Comparison of ENCODE assay signal across 17 mouse cellular contexts in the genomic region with DNA sequence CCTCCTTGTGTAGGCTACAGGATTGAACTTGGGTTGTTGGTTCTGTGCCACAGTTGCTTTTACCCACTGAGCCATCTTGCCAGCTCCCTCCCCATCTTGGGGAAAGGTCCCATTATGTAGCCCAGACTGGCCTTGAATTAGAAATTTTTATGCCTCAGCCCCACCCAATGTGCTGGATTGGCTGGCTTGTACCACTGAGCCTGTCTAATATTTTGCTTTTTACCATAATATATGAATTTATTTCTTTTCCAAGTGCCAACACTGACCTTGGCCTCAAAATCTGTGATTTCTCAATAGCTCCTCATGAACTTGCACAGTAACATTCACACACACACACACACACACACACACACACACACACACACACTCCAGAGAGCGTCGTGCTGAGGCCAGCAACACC. TPM values are rescaled to one million over a fixed set of nuclear protein-coding genes. Genes with fewer than 3 reads are reported as not detected.
DNase-seq lines count a peak whose midpoint lies in the region; ATAC-seq and TF ChIP-seq lines count a peak whose summit lies in the region.
"Had no signal": no experiment of that assay in that cellular context is flagged by ENCODE, and none has a peak within 500 bp of the region (broad histone marks: within the 10 kb centered on the region; RNA-seq: fewer than 3 reads in every experiment).

No protein-coding gene starts in this region.

- H3K4me2 ChIP-seq in heart, embryonic 15.5 days = no peak overlapping the region
- no peak overlapping the region for H3K4me2 ChIP-seq in liver, postnatal 0 days (ENCODE audit: low read depth, low read length)
- no peak overlapping the region for H3K4me2 ChIP-seq in stomach, embryonic 16.5 days (ENCODE audit: low read depth, low read length)
- H3K4me2 ChIP-seq: forebrain, embryonic 13.5 days; limb, embryonic 13.5 days; midbrain, embryonic 12.5 days had no signal

- no peak for ATAC-seq in heart, embryonic 15.5 days (replicated peaks; ENCODE audit: insufficient number of reproducible peaks, insufficient read depth, low FRiP score, low read depth)
- ATAC-seq in liver, postnatal 0 days = peak; percentile 15; the same call in 1 of the 2 replicates
- no peak for ATAC-seq in stomach, embryonic 16.5 days (ENCODE audit: insufficient read depth, low FRiP score)
- ATAC-seq: forebrain, embryonic 13.5 days; hindbrain, postnatal 0 days had no signal

- H3K4me1 ChIP-seq in heart, embryonic 15.5 days (replicated peaks) = peaks cover 40% of the 10 kb centered on the region
- peaks cover 28% of the 10 kb centered on the region for H3K4me1 ChIP-seq in liver, postnatal 0 days (ENCODE audit: insufficient read depth)
- peaks cover 14% of the 10 kb centered on the region for H3K4me1 ChIP-seq in stomach, embryonic 16.5 days (ENCODE audit: control insufficient read depth, insufficient read depth, low read length)
- H3K4me1 ChIP-seq: midbrain, embryonic 12.5 days had no signal

- TF ChIP-seq EP300 in liver, postnatal 0 days (IDR thresholded peaks at IDR 0.05; ENCODE audit: low read depth) = no peak

- DNase-seq in heart, postnatal 10 days = no peak
- no peak for DNase-seq in liver, postnatal 0 days
- DNase-seq in liver (no peak), adipocyte (ENCODE audit: low spot score) (peak; percentile 97)
- no peak for DNase-seq in spleen, postnatal 4 days (ENCODE audit: low spot score in 2 of 2)
- DNase-seq: cerebellum, adult 18-20 months; heart, postnatal 4 days; spleen, adult 18-20 months had no signal

- H3K4me3 ChIP-seq in heart, embryonic 15.5 days = no peak overlapping the region
- no peak overlapping the region for H3K4me3 ChIP-seq in liver, postnatal 0 days (ENCODE audit: low read depth, low read length)
- H3K4me3 ChIP-seq in stomach, embryonic 16.5 days (replicated peaks; ENCODE audit: low read length) = no peak overlapping the region
- H3K4me3 ChIP-seq: forebrain, embryonic 13.5 days; layer of hippocampus, adult 2 months; left cerebral cortex, adult 2 months; limb, embryonic 13.5 days; midbrain, embryonic 12.5 days; myocyte had no signal

- TF ChIP-seq CTCF in liver, postnatal 0 days (IDR thresholded peaks at IDR 0.05; ENCODE audit: low read depth) = no peak

- no peaks in the 10 kb centered on the region for H3K27me3 ChIP-seq in heart, embryonic 15.5 days
- no peaks in the 10 kb centered on the region for H3K27me3 ChIP-seq in liver, postnatal 0 days (ENCODE audit: insufficient read depth, low read length)
- no peaks in the 10 kb centered on the region for H3K27me3 ChIP-seq in stomach, embryonic 16.5 days (ENCODE audit: control insufficient read depth, insufficient read depth, low read length)
- H3K27me3 ChIP-seq: forebrain, embryonic 13.5 days; limb, embryonic 13.5 days; midbrain, embryonic 12.5 days had no signal

- no peaks in the 10 kb centered on the region for H3K9me3 ChIP-seq in heart, embryonic 15.5 days (replicated peaks)
- H3K9me3 ChIP-seq in liver, postnatal 0 days (ENCODE audit: low read length) = no peaks in the 10 kb centered on the region
- H3K9me3 ChIP-seq in stomach, embryonic 16.5 days (replicated peaks; ENCODE audit: control insufficient read depth, low read length) = no peaks in the 10 kb centered on the region
- H3K9me3 ChIP-seq: forebrain, embryonic 13.5 days; limb, embryonic 13.5 days; midbrain, embryonic 12.5 days had no signal

- WGBS in heart, embryonic 15.5 days = 61% methylated on average over 2 of the region's 2 CpGs
- WGBS in liver, postnatal 0 days (ENCODE audit: insufficient replicate concordance) = 67% methylated on average over 2 of the region's 2 CpGs
- 50% methylated on average over 2 of the region's 2 CpGs for WGBS in stomach, embryonic 16.5 days

- intact Hi-C loops in heart, postnatal 10 days (cut with DNase I) = no loop called here

- H3K36me3 ChIP-seq in heart, embryonic 15.5 days = peaks cover 53% of the 10 kb centered on the region
- H3K36me3 ChIP-seq in liver, postnatal 0 days (replicated peaks; ENCODE audit: insufficient read depth, low read length) = peaks cover 47% of the 10 kb centered on the region
- H3K36me3 ChIP-seq in stomach, embryonic 16.5 days (ENCODE audit: control insufficient read depth, insufficient read depth, low read length) = 0 out of 2 replicates have a peak, but pooled peaks cover 15% of the 10 kb centered on the region

- H3K27ac ChIP-seq in heart, embryonic 15.5 days = peak overlapping the region; percentile 17; the same call in 1 of the 2 replicates
- peak overlapping the region; percentile 77 for H3K27ac ChIP-seq in liver, postnatal 0 days (ENCODE audit: low read depth)
- H3K27ac ChIP-seq in stomach, embryonic 16.5 days (ENCODE audit: low read length) = peak overlapping the region; percentile 42
- H3K27ac ChIP-seq: forebrain, embryonic 13.5 days; hindbrain, postnatal 0 days; limb, embryonic 13.5 days; midbrain, embryonic 12.5 days had no signal

- no peak overlapping the region for H3K9ac ChIP-seq in heart, embryonic 15.5 days
- H3K9ac ChIP-seq in liver, postnatal 0 days (replicated peaks) = no peak overlapping the region; the same call in 1 of the 2 replicates
- no peak overlapping the region for H3K9ac ChIP-seq in stomach, embryonic 16.5 days (ENCODE audit: low read length)
- H3K9ac ChIP-seq: forebrain, embryonic 13.5 days; limb, embryonic 13.5 days had no signal

RNA-seq across cellular contexts. Expression of gene Dot1l, which starts 10.7 kb away (rescaled TPM):
- 16.1 and 22.4 TPM in 2 replicates for polyA plus RNA-seq in heart, embryonic 15.5 days (2015; fragmentation: Nextera tagmentation; extraction: Ambion mirVana)
- 10 to 100 TPM; 66.3 to 67.6 TPM for total RNA-seq in heart, postnatal 10 days (2021)
- polyA plus RNA-seq in liver, postnatal 0 days (2015; fragmentation: Nextera tagmentation; extraction: Ambion mirVana) = 4.6 TPM in 2 replicates
- polyA plus RNA-seq in stomach, embryonic 16.5 days (2015; fragmentation: Nextera tagmentation; extraction: Ambion mirVana) = 11.8 and 13.9 TPM in 2 replicates

RNA-seq across cellular contexts. Expression of gene Ap3d1, which starts 23.7 kb away (rescaled TPM):
- polyA plus RNA-seq in heart, embryonic 15.5 days (2015; fragmentation: Nextera tagmentation; extraction: Ambion mirVana) = 45.0 and 51.4 TPM in 2 replicates
- 10 to 100 TPM; 47.6 to 52.5 TPM for total RNA-seq in heart, postnatal 10 days (2021)
- polyA plus RNA-seq in liver, postnatal 0 days (2015; fragmentation: Nextera tagmentation; extraction: Ambion mirVana) = 16.4 and 19.0 TPM in 2 replicates
- 62.5 and 66.3 TPM in 2 replicates for polyA plus RNA-seq in stomach, embryonic 16.5 days (2015; fragmentation: Nextera tagmentation; extraction: Ambion mirVana)

RNA-seq across cellular contexts. Expression of gene Sf3a2, which starts 32.3 kb away (rescaled TPM):
- 38.3 and 48.3 TPM in 2 replicates for polyA plus RNA-seq in heart, embryonic 15.5 days (2015; fragmentation: Nextera tagmentation; extraction: Ambion mirVana)
- 10 to 100 TPM; 36.8 to 41.4 TPM for total RNA-seq in heart, postnatal 10 days (2021)
- 20.9 and 22.2 TPM in 2 replicates for polyA plus RNA-seq in liver, postnatal 0 days (2015; fragmentation: Nextera tagmentation; extraction: Ambion mirVana)
- 51.3 and 53.7 TPM in 2 replicates for polyA plus RNA-seq in stomach, embryonic 16.5 days (2015; fragmentation: Nextera tagmentation; extraction: Ambion mirVana)

RNA-seq across cellular contexts. Expression of gene Plekhj1, which starts 32.7 kb away (rescaled TPM):
- 65.2 and 83.1 TPM in 2 replicates for polyA plus RNA-seq in heart, embryonic 15.5 days (2015; fragmentation: Nextera tagmentation; extraction: Ambion mirVana)
- 10 to 100 TPM; 32.6 to 32.9 TPM for total RNA-seq in heart, postnatal 10 days (2021)
- 42.0 and 43.7 TPM in 2 replicates for polyA plus RNA-seq in liver, postnatal 0 days (2015; fragmentation: Nextera tagmentation; extraction: Ambion mirVana)
- polyA plus RNA-seq in stomach, embryonic 16.5 days (2015; fragmentation: Nextera tagmentation; extraction: Ambion mirVana) = 102 and 114 TPM in 2 replicates

RNA-seq across cellular contexts. Expression of gene Amh, which starts 39.3 kb away (rescaled TPM):
- polyA plus RNA-seq in heart, embryonic 15.5 days (2015; fragmentation: Nextera tagmentation; extraction: Ambion mirVana) = 0.16 and 0.19 TPM in 2 replicates
- under 1 TPM; 0.41 to 0.45 TPM for total RNA-seq in heart, postnatal 10 days (2021)
- polyA plus RNA-seq in liver, postnatal 0 days (2015; fragmentation: Nextera tagmentation; extraction: Ambion mirVana) = 0.06 TPM in 1 of 2 replicates, not detected in the other
- not detected in 2 replicates for polyA plus RNA-seq in stomach, embryonic 16.5 days (2015; fragmentation: Nextera tagmentation; extraction: Ambion mirVana)
- polyA plus RNA-seq: hindbrain, postnatal 0 days; limb, embryonic 13.5 days had no signal

Comparison
In these comparisons a context has a peak if more than half of its experiments do, and no peak if none do; other contexts are left out.
1. H3K27ac ChIP-seq: peak in every context shown above with its lines; median percentile 77 in liver, postnatal 0 days; 42 in stomach, embryonic 16.5 days; 17 in heart, embryonic 15.5 days.